Mouse (Mus musculus): ENCODE data around the gene Plcl2.
A peak's percentile ranks its signal among the peaks of the same experiment; 100 is the strongest.

Gene Plcl2

DNA sequence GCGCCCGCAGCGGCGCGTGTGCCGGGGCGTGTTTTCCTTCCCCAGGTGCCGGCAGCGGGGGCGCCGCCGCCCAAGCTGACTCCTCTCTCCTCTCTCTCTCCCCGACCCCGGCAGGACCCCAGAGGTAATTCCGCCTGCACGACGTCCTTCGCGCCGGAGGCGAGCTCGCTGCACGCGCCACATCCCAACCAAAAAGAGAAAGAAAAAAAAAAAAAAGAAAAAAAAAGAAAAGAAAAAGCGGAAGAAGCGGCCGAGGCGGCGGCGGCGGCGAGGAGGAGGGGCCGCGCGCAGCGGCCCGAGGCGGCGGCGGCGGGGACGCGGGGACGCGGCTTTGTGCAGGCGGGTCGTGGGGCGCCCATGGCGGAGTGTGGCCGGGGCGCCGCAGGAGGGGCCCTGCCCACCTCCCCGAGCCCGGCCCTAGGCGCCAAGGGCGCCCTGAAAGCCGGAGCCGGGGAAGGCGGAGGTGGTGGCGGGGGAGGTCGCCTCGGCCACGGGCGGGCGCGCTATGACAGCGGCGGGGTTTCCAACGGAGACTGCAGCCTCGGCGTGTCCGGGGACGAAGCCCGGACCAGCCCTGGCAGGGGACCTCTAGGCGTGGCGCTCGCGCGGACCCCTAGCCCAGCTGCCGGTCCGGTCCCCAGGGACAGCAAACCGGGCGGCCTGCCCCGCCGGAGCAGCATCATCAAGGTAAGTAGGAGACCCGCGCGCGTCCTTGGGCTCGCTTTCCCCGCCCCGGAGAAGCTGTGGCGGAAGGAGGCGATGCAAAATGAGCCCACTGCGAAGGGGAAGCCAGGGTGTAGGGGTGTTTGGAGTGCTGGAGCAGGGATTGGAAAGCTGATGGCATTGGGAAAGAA lies at the start of gene Plcl2:
TSS of gene Plcl2 (plus strand) at position 153 of the 854 bp plus-strand sequence.
- DNase-seq (ENCODE audit: low spot score): peak; percentile 37

DNA sequence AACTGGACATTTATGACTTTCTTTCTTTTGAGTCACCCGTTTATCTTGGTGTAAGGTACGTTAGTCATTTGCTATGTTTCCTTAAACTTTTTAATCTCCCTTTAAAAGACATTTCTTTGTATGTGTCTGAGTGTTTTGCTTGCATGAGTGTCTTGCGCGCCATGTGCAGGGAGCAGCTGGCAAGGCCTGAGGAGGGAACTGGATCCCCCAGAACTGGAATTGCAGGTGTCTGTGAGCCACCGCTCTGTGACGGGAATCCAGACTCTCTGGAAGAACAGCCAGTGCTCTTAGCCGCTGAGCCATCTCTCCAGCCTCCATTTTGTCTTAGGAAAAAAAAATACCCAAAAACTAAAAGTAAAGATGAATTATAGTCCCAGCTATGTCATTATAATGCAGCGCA lies 48.9 kb upstream of the Plcl2 start:
- DNase-seq (ENCODE audit: low spot score): no peak

DNA sequence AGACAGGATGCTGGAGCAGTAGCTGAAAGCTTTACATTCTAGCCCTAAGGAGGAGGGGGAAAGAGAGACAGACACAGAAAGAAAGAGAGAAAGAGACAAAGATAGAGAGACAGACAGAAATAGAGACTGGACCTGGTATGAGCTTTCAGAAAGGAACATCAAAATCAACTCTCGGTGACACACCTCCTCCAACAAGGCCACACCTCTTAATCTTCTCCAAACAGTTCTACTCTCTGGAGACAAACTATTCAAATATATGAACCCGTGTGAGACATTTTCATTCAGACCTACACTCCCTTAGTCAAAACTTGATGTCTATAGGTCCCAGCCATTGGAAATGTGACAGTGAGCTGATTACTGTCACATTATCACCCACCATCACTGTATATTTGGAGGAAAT lies 41.8 kb upstream of the Plcl2 start:
- DNase-seq (ENCODE audit: low spot score): no peak

DNA sequence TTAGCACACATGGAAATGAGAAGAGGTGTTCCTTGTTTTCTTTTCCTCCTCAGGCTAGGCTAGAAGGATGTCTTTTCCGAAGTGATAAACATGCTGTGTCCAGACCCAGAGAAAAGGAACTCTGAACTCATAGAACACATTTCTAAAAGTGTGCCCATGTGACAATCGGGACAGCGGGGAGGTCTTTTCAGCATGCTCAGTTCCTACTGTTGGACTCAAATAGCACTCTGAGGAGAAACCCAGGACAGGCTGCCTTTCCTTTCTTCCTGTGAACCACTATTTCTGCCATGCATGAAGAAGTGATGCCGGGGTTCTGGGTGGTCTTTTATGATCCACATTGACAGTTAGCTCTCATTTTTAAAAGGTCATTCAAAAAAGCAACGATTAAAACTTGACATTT lies 40.1 kb upstream of the Plcl2 start:
- DNase-seq (ENCODE audit: low spot score): no peak

DNA sequence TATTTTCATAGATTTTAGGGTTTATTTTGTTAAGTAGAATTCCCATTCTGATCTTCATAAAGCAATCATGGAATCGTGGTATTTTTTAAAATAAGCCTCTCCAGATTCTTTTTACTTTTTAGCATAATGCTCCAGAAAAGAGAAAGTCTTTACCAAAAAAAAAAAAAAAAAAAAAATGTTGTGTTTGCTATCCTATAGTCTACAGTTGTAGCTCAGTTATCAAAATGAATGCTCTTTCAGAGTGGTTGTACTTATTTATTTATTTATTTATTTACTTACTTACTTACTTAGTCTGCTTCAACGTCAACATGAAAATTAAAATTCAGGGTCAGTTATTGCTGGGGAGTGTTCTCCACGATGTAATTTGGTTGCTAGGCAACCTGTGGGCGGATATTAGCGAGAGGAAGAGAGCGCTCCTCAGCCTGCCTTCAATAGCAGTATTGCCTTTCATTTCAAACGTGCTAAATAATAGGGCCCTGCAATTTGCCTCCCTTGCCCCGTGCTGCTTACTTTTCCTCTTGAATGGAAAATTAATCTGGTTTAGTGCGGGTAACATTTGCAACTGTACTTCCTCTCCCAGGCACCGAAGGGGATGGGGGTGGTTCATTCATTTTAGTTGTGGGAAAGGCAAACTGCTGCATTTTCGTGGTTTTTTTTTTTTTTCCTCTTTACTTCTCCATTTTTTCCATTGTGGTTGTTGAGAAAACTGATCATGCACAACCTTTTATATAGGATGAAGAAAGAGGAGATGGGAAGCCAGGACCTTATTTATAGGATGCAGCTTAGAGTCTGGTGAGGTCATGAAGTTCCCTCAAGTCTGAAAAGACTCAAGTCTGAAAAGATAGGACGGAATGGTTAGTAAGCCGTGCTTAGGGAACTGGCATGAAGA lies 39.4 kb upstream of the Plcl2 start:
- DNase-seq (ENCODE audit: low spot score): no peak

DNA sequence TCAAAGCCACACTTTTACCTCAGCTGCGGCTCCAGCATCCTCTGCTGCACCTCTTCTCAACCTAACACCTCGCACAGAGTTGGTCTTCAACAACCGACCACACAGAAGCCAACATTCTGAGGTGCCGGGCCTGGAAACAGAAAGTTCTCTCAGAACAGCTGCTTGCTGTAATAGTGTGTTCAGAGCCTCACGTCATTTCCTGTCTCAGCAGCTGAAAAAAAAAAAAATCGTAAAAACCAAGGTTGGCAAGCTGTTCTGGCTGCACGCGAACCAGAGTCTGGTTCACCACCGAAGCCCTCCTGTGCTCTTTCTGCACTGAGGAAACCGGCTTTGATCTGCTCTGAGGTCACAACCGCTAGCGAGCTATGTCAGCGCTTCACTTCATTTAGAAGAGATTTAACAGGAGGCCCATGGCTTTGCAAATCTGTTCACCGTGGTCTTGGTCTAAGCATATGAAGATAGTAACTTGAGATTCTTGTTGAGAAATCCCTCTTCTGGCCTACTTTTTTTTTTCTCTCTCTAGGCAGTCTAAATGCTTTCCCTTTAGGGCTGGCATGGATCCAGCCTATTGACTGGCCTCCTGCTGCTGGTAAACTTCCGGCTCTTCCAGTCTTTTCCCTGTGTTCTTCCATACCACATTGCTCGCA lies 38.6 kb upstream of the Plcl2 start:
- DNase-seq (ENCODE audit: low spot score): no peak

DNA sequence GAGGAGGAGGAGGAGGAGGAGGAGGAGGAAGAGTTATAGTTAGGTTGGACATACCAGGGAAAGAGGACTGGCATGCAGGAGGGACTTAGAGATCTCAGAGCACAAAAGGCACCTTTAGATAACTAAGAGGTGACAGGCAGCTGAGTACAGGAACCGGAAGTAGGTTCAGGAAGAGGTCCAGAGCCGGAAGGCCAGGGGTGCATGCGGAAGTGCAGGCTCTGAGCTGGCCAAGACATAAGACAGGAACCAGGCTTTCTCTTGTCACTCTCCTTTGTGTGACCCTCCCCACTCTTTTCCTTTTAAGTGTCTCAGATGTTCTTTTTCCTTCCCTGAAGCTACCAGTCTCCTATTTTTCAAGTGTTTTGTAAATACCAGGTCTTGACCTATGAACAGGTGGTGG lies 38.0 kb upstream of the Plcl2 start:
- DNase-seq (ENCODE audit: low spot score): no peak

DNA sequence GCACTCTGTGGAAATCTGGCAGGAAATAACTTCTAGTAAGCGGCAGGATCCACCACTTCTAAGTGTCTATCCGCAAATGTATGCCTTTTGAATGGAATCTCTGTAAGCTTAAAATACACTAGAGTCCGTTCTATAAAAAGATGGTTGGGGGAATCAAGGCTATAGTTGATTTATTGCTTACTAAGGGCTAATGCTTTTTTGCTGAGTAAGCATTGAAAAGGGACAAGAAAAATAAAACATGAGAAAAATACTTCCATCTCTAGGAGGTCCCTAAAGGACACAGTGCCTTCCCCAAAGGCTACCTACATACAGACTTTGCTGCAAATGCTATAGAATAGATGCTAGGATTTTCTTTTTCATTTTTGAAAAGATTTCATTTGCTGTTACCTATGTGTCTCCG lies 31.9 kb upstream of the Plcl2 start:
- DNase-seq (ENCODE audit: low spot score): no peak

DNA sequence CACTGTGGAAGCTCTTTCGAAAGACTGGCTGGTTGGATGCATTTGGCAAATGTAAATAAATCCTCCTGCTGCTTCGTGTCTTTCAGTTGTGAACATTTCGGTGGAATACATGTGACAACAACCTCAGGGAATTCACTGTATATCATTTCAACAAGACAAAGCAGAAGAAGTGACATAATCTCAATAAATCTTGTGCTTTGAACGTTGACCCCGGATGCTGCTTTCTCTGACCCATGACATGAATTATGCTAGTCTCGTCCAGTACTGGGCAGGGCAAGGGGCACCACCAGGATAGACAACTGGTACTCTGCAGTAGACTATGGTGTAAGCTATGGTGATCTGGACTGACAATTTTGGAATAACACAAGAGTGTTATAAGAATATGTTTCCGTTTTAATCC lies 28.3 kb upstream of the Plcl2 start:
- no peak for DNase-seq (ENCODE audit: low spot score)

DNA sequence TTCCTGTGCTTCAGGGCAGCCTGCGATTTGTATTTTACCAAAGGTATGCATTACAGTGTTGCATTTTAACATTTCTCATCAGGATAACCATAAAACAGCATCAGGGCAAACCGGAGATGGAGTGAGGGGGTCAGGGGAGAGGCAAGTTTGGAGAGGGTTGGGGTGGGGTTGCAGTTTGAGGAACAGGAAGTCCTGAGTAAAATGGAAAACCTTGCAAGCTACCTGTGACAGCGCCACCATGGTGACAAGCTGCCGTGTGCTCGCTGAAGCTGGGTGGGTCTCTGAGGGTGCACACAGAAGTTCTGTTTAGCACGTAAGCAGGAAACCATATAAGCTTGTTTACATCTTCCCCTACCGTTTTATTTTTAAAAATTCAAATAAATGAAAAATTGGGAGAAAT lies 25.5 kb upstream of the Plcl2 start:
- DNase-seq (ENCODE audit: low spot score): no peak

DNA sequence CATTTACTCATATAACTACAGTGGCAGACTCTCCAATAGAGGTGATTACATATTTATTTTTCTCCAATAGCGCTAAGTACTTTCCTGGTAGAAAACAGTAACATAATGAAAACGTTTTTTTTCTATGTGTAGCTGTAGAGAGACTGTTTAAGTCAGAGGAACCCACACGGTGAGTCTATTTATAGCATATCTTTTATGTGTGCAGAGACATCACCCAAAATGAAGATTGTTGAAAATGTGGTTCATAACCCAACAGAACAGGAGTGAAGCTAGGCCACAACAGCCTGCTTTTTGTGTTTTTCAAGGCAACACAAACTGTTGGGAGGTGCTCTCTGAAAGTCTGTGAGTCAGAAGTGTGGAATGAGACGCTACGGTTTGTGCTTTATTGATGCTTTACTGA lies 24.2 kb upstream of the Plcl2 start:
- no peak for DNase-seq (ENCODE audit: low spot score)

DNA sequence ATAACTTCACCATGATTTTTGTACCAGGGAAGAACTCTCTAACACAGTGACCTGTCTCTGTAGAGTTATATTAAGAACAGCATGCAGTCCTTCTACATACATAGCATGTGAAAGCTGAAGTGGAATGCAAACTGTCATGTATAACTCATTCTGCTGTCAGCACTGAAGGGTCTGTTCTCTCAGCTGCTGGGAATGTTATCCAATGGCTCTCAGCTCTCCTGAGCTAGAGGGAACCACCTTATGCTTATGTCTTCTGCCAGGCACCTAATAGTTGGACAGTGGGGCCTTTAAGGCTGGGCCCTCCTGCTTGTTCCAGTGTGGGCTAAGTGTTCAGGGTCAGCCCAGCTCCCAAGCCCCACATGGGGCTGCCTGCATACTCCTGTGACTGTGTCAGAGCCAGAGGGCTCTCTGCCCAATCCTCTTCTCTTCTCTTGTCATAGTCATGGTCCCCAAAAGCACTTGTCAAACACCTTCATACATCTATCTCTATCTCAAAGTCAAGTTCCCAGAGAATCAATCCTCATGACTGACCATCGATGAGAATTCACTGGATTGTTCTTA lies 22.1 kb upstream of the Plcl2 start:
- no peak for DNase-seq (ENCODE audit: low spot score)

DNA sequence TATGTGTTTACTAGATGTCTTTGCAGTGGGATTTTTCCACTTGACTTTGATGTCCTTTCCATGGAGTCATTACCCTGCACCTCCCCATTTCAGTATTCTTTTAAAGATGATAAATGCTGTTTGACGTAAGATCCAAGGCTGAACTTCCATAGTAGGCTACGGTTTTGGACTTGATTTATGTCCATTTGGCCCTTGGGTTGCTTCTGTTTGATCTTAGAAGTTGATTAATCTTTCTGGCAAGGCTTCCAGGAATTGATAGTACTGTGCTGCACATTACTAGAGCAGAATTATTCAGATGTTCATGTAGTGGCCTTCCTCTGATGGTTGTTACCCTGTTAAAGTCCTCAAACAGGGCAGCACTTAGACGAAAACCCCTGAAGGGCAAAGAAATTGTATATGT lies 21.5 kb upstream of the Plcl2 start:
- no peak for DNase-seq (ENCODE audit: low spot score)

DNA sequence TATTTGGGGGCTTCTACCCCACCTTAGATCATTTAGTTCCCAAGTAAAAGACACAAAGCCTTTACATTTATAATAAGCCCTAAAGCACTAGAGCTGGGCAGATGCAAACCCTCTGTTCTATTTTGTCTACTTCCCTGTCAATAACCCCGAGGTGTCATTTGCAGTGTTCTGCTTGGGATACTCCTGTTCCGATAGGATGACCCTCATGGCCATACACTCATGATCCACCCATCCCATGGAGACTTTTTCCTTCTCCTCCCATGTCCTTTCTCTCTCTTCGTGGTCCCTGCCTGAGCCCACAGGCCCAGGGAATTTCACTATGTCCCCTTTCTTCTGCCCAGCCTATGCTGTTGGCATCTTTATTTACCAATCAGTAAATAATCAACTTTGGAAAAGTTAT lies 20.8 kb upstream of the Plcl2 start:
- DNase-seq (ENCODE audit: low spot score): no peak

DNA sequence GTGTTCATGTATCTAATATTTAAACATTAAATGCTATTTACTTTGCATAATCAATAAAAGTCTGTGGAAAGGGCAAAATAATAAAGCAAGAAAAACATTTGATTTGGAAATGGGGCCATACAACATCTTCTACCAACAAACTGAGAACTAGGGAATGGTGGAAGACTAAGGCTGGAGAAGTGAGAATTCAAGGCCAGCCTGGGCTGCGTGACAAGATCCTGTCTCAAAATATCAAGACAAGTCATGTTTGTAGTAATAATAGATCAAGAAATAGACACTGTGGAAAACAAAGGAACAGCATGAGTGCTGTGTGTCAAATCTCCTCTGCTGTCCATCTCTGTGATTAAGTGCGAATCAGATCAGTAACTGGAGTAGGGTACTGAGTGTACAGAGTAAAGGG lies 20.3 kb upstream of the Plcl2 start:
- no peak for DNase-seq (ENCODE audit: low spot score)

DNA sequence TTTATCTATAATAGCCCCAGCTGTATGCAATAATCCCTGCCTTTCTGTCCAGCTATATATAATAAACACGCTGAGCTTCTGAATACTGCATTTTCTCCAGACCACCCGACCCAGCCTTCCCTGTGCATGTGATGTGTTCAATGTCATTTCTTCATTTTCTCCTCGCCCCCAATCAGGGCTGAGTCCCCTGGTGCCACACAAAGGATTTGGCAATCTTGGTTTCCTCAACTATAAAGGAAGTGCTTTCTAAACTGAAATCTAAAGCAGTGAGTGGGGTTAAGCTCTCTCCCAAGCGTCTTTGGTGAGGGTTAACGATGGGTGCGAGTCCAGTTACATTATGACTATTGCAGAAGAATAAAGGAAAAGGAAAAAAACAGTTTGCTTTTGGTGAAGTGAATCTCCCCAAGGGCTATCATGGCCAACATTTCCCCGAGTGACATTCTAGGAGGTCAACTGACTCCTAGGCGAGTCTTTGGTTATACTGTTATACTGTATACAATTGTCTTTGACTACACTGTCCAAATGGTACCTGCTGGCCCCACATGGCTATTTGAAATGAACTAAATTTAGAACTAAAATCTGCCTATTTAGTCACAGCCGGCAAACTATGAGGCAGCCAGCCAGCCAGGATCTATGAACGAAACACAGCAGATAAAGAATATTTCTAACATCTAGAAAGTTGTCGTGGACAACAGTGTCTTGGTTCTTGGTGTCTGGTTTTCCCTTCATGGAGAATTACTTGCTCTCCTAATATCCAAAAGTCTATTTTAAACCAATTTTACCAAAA lies 18.4 kb upstream of the Plcl2 start:
- no peak for DNase-seq (ENCODE audit: low spot score)

DNA sequence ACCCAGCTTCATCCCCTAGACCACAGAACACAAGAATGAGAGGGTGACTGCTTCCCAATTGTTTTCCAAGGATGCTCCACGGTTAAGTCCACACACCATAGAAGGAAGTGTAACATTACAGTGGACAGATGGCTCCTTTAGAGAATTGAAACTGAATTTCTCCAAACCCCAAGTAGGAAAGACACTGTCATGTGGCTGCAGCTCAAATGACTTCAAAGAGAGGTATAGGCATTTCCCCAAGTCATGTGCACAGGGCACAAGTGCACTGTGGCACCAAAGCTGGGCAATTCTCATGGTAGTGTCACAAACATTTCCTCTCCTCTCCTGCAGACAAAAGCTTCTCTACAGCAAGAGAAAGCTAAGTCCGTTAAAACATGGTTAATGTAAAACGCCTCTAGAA lies 17.7 kb upstream of the Plcl2 start:
- DNase-seq (ENCODE audit: low spot score): no peak

DNA sequence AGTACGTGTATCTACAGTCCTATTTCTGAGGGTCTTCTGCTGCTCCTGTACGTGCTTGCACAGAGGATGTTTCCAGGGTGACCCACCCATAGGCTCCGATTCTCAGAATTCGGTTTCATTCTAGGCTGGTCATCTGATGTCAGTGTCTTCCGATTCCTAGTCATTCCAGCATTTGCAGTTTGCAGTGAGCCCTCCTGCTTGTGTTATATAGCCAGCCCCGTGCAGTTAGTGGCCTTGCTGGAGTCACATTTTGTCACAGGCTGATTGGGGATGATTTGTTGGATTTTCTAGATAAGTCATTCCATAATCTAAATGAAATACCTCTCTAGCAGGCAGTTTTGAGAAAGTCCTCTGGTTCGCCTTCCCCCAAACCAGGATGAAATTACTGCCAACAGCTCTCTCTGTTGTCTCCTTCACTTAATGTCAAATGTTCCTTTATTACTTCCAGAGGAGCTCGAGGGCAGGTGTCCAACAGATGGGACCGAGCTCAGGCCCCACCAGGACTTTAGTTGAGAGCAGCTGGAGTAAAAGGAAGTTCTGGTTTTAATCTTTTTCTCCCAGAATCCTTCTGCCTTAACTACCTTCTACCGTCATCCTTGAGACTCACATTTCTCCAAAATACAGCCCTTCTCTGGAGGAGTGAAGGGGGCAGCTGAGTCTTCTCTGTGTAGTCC lies 13.8 kb upstream of the Plcl2 start:
- no peak for DNase-seq (ENCODE audit: low spot score)

DNA sequence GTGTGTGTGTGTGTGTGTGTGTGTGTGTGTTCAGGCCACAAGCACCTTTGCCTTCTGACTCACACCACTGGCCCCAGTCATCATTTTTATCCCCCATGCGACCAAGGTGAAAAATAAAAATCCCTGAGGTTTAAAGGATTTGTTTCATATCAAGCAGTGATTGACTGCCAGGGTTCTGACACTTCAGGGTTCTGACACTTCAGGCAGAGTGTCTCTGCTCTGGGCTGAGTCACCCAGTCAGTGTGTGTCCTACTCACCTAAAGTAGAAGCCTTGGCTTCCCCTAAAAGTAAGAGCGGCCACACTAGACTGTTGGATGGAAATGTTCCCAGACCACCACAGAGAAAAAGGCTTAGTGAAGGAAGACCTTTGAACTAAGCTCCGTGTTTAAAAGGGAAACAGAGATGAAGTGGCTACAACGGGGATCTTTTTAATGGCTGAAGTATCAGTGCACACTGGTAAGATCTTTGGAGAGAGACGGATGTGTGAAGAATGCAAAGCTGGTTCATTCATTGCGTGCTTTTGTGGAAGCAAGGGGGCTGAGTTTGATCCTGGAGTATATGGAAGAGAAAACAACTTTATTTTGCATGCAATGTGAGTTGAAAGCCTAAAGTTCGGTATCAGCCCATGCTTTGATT lies 11.0 kb upstream of the Plcl2 start:
- DNase-seq (ENCODE audit: low spot score): no peak

DNA sequence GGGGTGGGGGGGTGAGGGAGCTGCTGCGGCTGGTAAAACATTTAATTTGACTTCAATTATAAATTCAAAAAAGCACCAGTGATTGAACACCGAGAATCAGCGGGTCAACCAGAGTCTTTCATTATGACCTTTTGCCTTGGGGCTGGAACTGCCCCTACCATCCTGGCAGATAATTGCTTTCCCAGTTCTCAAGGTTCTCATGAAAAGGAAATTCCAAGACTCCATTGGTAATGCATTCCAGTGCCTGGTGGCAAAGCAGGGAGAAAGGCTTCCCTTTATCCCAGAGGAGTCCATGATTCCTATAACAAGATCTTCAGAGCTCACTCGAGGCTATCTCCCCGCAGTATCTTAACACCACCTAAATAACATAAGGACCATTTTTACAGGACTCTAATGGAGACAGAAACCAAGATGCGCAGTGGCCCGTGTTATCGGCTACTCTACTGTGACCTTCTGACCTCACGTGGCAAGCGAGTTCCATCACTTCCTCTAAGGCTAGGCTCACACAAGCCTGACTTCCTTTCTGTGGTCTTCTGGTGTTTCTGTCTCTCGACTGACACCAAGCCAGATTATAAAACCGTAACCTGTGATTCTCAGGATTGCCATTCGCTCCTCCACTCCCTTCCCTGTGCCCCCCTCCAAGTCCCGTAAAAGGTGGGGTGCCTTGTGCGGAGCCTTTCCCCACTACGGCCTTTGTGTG lies 10.0 kb upstream of the Plcl2 start:
- no peak for DNase-seq (ENCODE audit: low spot score)
